Mouse (Mus musculus) spleen, adult 2 months (tissue): ENCODE measurements around the gene Rap1gap2. TPM values are rescaled to one million over a fixed set of nuclear protein-coding genes. Genes with fewer than 3 reads are reported as not detected.

Source experiments
- DNase-seq, 2 experiments: peaks; one replicate each; pipeline versions ENCODE4 v3.0.0 to v3.0.0-alpha.2; 2012 to 2021; ENCODE audit warnings: low spot score in 2 of 2, low read depth in 1 of 2
- H3K27ac ChIP-seq: fragments of 200-500 bp; 2 replicates; pipeline ENCODE4 v1.5.1; 2012; ENCODE audit warnings: low read length, inconsistent platforms; ENCODE audit not compliant: insufficient read depth
- H3K27me3 ChIP-seq: fragments of 200-500 bp; 2 replicates; pipeline ENCODE4 v1.6.1; 2012; ENCODE audit warnings: mild to moderate bottlenecking, moderate library complexity, low read length, inconsistent platforms; ENCODE audit not compliant: control insufficient read depth, insufficient read depth
- H3K36me3 ChIP-seq: fragments of 200-500 bp; 2 replicates; pipeline ENCODE4 v1.6.1; 2012; ENCODE audit warnings: mild to moderate bottlenecking, low read length, inconsistent platforms; ENCODE audit not compliant: control insufficient read depth, insufficient read depth
- H3K4me1 ChIP-seq: fragments of 200-500 bp; 2 replicates; pipeline ENCODE4 v1.6.1; 2011; ENCODE audit warnings: inconsistent platforms; ENCODE audit not compliant: control insufficient read depth, insufficient read depth, insufficient read length
- H3K4me3 ChIP-seq: fragments of 200-500 bp; 2 replicates; pipeline ENCODE4 v1.5.1; 2011; ENCODE audit warnings: mild to moderate bottlenecking, inconsistent platforms; ENCODE audit not compliant: insufficient read depth, insufficient read length; ENCODE audit errors: extremely low read depth
- CTCF ChIP-seq: fragments of 200-500 bp; IDR thresholded peaks from 2 replicates; pipeline ENCODE4 v1.5.1; 2011; ENCODE audit warnings: mild to moderate bottlenecking, inconsistent platforms; ENCODE audit not compliant: insufficient read depth, insufficient read length, insufficient replicate concordance; ENCODE audit errors: extremely low read depth
- POLR2A ChIP-seq: fragments of 200-500 bp; IDR thresholded peaks from 2 replicates; pipeline ENCODE4 v1.6.1; 2011; ENCODE audit warnings: low read depth, low read length, inconsistent platforms
- WGBS: fragments of 180-500 bp; shearing (Covaris S2); methylation state at CpG from one replicate; pipeline ENCODE4 v1.1.7; 2018; 5-methylcytosine and 5-hydroxymethylcytosine counted together
- polyA plus RNA-seq: library from polyadenylated mRNA; depleted of rRNA; stranded (reverse); fragments of >200 nt; gene quantifications from 2 replicates; pipeline ENCODE4 v1.2.3, GENCODE M21; 2012; rRNA removed

The Rap1gap2 gene
- polyA plus RNA-seq, 1 experiment, result 11.3 TPM

- Histone ChIP-seq H3K4me1 (no peaks in the 10 kb centered on the region), H3K27ac (no peak overlapping the region), H3K4me3 (no peak overlapping the region), H3K27me3 (no peaks in the 10 kb centered on the region), H3K36me3 (no peaks in the 10 kb centered on the region)
- no peak for TF ChIP-seq POLR2A
- peak; percentile 7; the same call in 1 of the 2 replicates for TF ChIP-seq CTCF
- WGBS, result 82% methylated on average over 3 of the region's 3 CpGs
- no peak for DNase-seq
These were observed 233.9 kb downstream of the Rap1gap2 start for GRCm38 (mm10) chr11:74376847-74377246.

- peak in 1 of 2 experiments; percentile 31 for DNase-seq
- H3K27me3 ChIP-seq, result no peaks in the 10 kb centered on the region
- H3K4me1 ChIP-seq, result no peaks in the 10 kb centered on the region
- TF ChIP-seq CTCF, result peak; percentile 74; the same call in 1 of the 2 replicates
- TF ChIP-seq POLR2A, result no peak
- H3K4me3 ChIP-seq, result no peak overlapping the region
- no peak overlapping the region for H3K27ac ChIP-seq
- no peaks in the 10 kb centered on the region for H3K36me3 ChIP-seq
- WGBS, result 13% methylated on average over 22 of the region's 22 CpGs
These were observed 239.2 kb downstream of the Rap1gap2 start for GRCm38 (mm10) chr11:74371393-74372100.

- Histone ChIP-seq H3K36me3 (no peaks in the 10 kb centered on the region), H3K27ac (no peak within 1 kb of the TSS), H3K27me3 (no peaks in the 10 kb centered on the region), H3K4me3 (no peak within 1 kb of the TSS), H3K4me1 (no peaks in the 10 kb centered on the region)
- no peak for TF ChIP-seq POLR2A
- no peak for TF ChIP-seq CTCF
- WGBS, result 57% methylated on average over 1 of the region's 1 CpGs
- no peak for DNase-seq
These were observed 248.9 kb downstream of the Rap1gap2 start, which contains the start of gene Olfr412 for GRCm38 (mm10) chr11:74361769-74362168. Gene Olfr412 (plus strand): TSS chr11:74362069.

- no peak within 1 kb of the TSS for H3K27ac ChIP-seq
- no peaks in the 10 kb centered on the region for H3K36me3 ChIP-seq
- WGBS, result 77% methylated on average over 3 of the region's 3 CpGs
- no peak within 1 kb of the TSS for H3K4me3 ChIP-seq
- no peaks in the 10 kb centered on the region for H3K4me1 ChIP-seq
- TF ChIP-seq POLR2A (no peak), CTCF (no peak)
- no peak for DNase-seq
- no peaks in the 10 kb centered on the region; the same call in 1 of the 2 replicates for H3K27me3 ChIP-seq
These were observed 258.2 kb downstream of the Rap1gap2 start, which contains the start of gene Olfr411 for GRCm38 (mm10) chr11:74352550-74352949. Gene Olfr411 (minus strand): TSS chr11:74352650.

GRCm38 (mm10) chr11:74337931-74338330, 272.8 kb downstream of the Rap1gap2 start, which contains the start of gene Olfr410:
Gene Olfr410 (minus strand): TSS chr11:74338031.
- TF ChIP-seq CTCF (no peak), POLR2A (no peak)
- no peaks in the 10 kb centered on the region for H3K36me3 ChIP-seq
- H3K4me1 ChIP-seq, result no peaks in the 10 kb centered on the region; the same call in 1 of the 2 replicates
- WGBS, result 71% methylated on average over 6 of the region's 6 CpGs
- H3K27me3 ChIP-seq, result no peaks in the 10 kb centered on the region
- no peak within 1 kb of the TSS for H3K27ac ChIP-seq
- no peak for DNase-seq
- H3K4me3 ChIP-seq, result no peak within 1 kb of the TSS

Other genes with a start within 250 kb of the Rap1gap2 start
- gene Olfr412, start 248.8 kb downstream of the Rap1gap2 start, polyA plus RNA-seq, result not detected in 2 replicates
- 2.0 and 3.1 TPM in 2 replicates for gene Ccdc92b, start 8.7 kb upstream of the Rap1gap2 start, polyA plus RNA-seq
- 24.7 and 27.6 TPM in 2 replicates for gene Cluh, start 38.6 kb upstream of the Rap1gap2 start, polyA plus RNA-seq
- 9.0 and 10.0 TPM in 2 replicates for gene Pafah1b1, start 113.8 kb upstream of the Rap1gap2 start, polyA plus RNA-seq
- gene Mettl16, start 159.9 kb upstream of the Rap1gap2 start, polyA plus RNA-seq, result 3.2 and 3.9 TPM in 2 replicates
- 25.2 and 31.8 TPM in 2 replicates for gene Mnt, start 220.0 kb upstream of the Rap1gap2 start, polyA plus RNA-seq